Mouse (Mus musculus) bone marrow macrophage, adult 2 months (primary cell): ENCODE results near the gene Map3k12.

ENCODE experiments used
- CTCF ChIP-seq: IDR thresholded peaks from 2 replicates; pipeline ENCODE4 v1.5.1; 2012; ENCODE audit warnings: low read depth, mild to moderate bottlenecking, low read length, moderate library complexity
- POLR2A ChIP-seq: IDR thresholded peaks from 2 replicates; pipeline ENCODE4 v1.6.1; 2012; ENCODE audit warnings: mild to moderate bottlenecking, low read depth, low read length, borderline replicate concordance

GRCm38 (mm10) chr15:102547478-102547877, 30.6 kb upstream of the Map3k12 start:
- TF ChIP-seq CTCF (no peak), POLR2A (no peak)
